Mouse (Mus musculus): Measurements from ENCODE around the gene Abcc10.

The Abcc10 gene

DNA sequence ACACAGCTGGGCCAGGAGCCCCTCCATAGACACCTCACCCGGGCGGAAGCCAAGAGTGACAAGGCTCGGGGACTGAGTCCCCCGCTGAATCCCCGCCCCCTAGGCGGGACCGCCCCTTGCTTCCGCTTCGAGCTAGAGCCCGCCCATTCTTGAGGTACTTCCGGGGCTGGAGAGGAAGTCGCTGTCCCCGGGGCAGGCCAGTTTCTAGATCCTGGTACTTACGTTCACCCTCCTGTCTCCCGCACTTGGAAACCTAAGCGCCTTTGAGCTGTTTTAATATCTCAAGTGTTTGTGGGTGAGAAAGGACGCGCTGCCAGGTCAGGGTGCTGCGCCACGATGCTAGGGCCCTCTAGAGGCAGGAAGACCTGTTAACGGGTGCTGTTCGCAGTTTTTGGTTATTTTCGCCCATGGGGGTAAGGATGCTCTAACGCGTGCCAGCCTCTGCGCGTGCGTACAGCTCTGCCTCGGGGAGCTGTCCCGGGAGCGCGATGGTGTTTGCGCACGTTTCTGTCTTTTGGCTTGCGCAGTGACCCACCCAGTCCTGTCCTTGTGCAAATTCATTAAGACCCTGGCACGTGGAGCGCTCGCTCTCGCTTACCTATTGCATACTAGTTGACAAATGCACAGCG, at the start of gene Abcc10:
Gene Abcc10 (minus strand): TSS at position 447 of the 629 bp plus-strand sequence.
- peak; percentile 97 for DNase-seq

DNA sequence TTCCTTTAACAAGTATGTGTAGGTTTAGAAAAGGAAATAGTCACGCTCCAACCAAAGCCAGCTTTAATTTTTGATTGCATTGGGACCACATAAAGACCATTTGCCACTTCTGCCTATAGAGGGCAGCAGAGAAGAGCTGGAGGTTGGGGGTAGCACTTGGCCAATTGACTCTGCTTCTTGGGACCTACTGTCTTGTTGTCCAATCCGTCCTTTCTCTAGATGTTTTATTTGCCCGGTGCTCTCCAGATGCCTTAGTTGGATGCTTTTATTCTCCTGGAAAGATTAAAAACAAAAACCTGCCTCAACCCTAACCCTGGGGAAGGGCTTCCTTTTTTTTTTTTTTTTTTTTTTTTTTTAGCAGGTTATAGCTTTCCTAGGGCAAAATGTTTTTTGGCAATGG, 43.6 kb upstream of the Abcc10 start:
- DNase-seq = no peak

- no peak for DNase-seq
These were observed 23.0 kb upstream of the Abcc10 start for GRCm38 (mm10) chr17:46351026-46351700.

GRCm38 (mm10) chr17:46341208-46341607, 13.1 kb upstream of the Abcc10 start:
- no peak for DNase-seq

DNA sequence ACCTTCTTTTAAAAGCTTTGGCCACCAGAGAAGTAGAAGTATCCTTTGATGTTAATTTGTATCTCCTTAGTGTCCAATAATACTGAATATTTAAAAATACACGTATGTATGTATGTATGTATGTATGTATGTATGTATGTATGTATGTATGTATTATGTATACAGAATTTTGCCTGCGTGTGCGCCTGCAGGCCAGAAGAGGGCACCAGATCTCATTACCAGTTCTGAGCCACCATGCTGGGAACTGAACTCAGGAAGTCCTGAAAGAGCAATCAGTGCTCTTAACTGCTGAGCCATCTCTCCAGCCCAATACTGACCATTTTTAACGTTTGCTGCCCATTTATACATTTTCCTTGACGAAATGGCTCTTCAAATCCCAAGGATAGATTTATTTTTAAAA, 8.3 kb upstream of the Abcc10 start:
- DNase-seq = no peak

DNA sequence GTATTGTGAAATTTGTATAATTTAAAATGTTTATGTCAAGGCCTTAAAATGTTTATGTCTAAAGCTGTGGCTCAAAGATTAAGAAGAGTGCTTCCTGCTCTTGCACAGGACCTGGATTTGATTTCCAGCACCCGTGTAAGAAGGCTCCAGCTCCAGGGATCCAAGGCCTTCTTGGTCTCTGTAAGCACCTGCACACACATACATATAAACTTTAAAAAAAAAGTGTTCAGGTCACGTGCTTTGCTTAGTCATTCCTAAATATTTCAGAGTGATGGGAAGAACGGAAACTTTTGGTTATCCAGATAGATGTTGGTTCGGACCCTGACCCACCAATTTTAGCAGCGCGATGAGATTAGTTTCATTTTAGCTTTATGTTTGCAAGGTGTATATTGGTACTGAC, 571 bp upstream of the Abcc10 start:
- no peak for DNase-seq

- DNase-seq = no peak
These were observed 693 bp downstream of the Abcc10 start for GRCm38 (mm10) chr17:46327413-46327905.

- DNase-seq = no peak
These were observed 5.9 kb downstream of the Abcc10 start for GRCm38 (mm10) chr17:46322046-46322823.

DNA sequence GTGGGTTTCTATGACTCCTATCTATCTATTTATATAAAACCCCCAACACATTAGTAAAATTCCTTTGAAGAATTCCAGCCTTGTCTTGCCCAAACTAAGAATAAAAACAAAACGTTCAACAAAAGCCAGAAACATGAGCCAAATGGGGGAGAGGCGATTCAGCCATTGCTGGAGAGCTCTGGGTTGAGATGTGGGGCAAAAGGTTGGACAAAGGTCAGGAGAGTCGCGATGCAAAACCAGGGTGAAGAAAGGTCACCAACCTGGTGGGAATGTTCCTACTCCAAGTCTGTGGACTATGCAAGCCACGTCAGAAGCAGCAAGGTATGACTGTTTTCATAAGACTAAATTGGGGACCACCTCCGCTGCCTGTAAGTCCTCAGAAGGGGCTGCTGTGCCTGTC, 7.7 kb downstream of the Abcc10 start:
- DNase-seq = no peak

GRCm38 (mm10) chr17:46315813-46316212, 12.3 kb downstream of the Abcc10 start:
- DNase-seq = no peak

- DNase-seq = no peak
These were observed 14.9 kb downstream of the Abcc10 start for GRCm38 (mm10) chr17:46313135-46313715.

DNA sequence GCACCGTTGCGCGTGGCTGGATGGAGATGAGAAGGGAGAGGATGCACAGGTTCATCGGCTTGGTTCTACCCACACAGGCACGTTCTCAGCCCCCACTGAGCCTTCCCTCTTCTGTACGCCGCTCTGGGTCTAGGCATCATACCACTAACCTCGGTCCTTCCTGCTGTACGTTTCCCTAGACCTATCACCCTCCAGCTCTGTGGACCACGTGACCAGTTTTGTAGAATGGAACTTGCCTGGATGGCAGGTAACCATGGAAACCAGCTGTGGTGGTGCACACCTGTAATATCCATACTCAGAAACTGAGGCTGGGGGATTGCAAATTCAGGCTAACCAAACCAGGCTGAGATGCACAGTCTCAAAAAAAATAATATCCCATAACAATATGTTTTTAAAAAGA, 17.6 kb downstream of the Abcc10 start:
- no peak for DNase-seq

DNA sequence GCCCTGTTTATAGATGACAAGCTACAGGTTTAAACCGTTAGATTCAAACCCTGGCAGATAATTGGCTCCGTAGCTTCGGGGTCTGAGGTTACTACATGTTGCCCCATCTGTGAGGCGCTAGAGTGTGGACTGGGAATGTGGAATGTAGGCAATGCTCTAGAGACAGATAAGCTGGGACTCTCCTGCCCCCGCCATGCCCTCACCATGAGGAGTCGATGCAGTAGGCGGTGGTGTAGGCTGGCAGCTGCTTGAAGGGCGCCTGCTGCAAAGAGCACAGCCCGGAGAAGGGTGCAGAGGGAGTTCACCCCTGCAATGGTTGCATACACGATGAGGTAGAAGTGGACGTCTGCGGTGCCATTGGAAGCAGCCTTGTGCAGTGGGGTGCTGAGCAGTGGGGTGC, 18.3 kb downstream of the Abcc10 start:
- DNase-seq = no peak

DNA sequence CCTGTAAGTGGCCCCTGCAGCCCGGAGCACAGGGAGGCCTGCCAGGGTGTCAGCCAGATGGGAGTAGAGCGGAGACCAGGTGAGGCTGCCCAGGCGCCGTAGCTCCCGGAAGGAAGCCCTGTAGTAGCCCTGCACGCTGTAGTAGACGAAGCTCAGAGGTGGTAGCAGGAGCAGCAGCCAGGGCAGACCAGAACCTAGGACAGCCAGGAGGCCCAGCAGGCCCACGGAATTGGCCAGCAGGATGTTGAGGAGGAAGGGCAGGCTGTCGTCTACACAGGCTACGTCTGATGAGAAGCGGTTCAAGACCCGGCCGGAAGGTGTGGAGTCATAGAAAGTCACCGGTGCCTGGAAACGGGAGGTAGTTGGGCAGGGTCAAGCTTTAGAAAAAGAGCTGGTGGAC, 21.2 kb downstream of the Abcc10 start:
- no peak for DNase-seq

DNA sequence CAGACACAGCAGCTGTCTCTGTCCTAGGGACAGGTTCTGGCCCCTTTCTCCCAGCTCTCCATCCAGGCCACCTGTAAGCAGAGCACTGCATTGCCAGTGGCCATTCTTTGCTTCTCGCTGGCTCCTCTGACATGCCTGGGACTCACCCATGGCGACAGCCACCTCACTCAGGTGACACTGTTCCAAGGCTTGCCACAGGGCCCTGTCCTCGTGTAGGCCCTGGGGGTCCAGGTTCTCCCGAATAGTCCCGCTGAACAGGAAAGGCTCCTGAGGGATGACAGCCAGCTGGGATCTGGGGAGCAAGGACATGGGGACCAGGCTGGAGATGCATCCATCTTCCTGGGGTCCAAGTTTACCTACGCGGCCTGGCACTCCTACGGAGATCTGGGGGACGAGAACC, 24.0 kb downstream of the Abcc10 start:
- no peak for DNase-seq

DNA sequence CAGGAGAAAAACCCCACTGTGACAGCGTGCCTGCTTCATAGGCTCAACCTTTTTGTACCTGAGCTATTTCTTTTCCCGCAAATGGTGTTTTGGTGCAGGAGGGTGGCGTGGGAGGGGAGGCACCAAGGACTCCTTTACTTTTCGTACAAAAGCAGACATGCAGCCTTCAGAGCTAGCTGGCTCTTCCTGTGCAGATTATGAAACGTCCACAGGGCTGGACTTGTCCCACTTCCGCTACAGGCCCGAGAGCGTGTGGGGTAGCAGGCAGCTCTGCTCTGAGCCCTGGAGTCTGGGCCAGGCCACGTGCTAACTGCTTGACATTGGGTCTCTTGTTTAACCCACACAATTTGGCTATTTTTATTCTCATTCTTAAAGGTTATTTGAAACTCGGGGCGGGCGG, 26.3 kb downstream of the Abcc10 start:
- DNase-seq = no peak

- DNase-seq = peak; percentile 73
These were observed 29.8 kb downstream of the Abcc10 start for GRCm38 (mm10) chr17:46298220-46298913.

- no peak for DNase-seq
These were observed 30.6 kb downstream of the Abcc10 start, which contains the start of gene Dlk2 for GRCm38 (mm10) chr17:46297364-46298219. Gene Dlk2, plus strand, starts transcription at chr17:46297421.

DNA sequence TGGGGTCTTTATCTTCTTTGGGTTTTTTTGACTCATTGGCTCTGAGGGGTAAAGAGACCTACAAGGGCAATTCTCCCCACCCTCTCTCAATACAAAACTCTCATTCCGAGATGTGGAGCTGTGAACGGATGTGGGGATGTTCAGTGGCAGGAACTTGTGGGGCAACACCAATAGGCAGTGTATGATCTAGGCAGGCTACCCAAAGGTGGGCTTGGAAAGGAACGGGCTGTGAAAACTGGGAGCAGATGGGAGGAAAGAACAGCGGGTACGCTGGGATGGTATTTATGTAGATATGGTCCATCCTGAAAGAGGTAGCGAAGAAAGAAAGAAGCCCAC, 31.2 kb downstream of the Abcc10 start:
- no peak for DNase-seq

DNA sequence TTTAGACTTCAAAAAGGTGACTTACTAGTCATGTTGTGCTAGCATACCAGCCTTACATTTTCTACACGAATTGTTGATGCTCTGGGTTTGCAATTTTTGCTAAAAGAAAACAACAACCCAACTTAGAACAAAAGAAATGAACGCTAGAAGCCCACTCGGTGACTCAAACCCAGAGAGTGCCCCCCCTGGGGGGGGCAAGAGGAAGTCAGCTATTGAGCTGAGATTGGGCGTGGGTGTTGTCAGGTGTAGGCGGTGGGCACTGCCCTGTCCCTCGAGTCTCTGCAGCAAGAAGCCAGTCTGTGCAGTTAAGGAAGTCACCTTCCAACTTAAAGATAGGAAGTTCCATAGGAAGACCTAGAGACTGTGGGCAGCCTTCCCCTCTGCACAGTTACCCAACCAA, 31.6 kb downstream of the Abcc10 start:
- DNase-seq = no peak

- no peak for DNase-seq
These were observed 40.5 kb downstream of the Abcc10 start for GRCm38 (mm10) chr17:46287678-46288095.

DNA sequence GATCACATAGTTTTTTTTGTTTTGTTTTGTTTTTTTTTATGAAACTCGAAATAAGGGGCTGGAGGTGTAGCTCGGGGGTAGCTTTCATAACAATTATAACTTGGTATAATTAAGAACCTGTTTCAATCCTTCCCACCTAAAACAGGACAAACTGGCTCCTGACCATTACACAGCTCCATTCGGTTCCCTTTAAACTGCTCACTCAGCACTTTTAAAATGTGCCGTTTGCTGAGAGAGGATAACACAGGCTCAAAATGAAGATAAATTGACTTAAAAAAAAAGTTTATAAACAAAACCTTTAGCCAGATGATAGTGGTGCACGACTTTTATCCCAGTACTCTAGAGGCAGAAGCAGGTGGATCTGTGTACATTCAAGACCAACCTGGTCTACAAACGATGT, 42.7 kb downstream of the Abcc10 start:
- no peak for DNase-seq
